ENCODE assay signal across 8 mouse cellular contexts in the genomic region with DNA sequence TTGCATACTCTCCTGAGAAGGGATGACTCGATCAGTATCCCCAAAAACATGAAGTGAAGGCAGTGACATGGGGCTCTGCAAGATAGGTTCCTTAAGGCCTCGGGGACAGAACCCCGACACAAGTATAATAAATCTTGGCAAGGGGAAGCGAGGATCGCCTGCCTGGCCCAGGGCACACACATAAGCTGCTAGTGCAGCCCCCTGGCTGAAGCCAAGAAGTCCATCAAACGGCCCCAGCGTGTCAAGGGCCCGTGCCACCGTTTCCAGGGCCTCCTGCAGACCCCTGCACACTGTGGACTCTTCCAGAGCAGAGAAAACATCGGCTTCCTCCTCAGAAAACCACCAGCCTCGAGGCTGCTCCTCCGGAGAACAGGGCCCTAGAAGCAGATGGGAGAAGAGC. TPM values are rescaled to one million over a fixed set of nuclear protein-coding genes. Genes with fewer than 3 reads are reported as not detected.
DNase-seq lines count a peak whose midpoint lies in the region; ATAC-seq and TF ChIP-seq lines count a peak whose summit lies in the region.

No protein-coding gene starts in this region.

- H3K27ac ChIP-seq in lung, embryonic 16.5 days (ENCODE audit: low read length) = peak overlapping the region; percentile 79
- no peak overlapping the region for H3K27ac ChIP-seq in embryonic fibroblast, embryonic 13.5 days (ENCODE audit: insufficient read depth, low read length)
- H3K27ac ChIP-seq in intestine, postnatal 0 days (ENCODE audit: low read depth, low read length) = peak overlapping the region; percentile 51
- peak overlapping the region; percentile 91 for H3K27ac ChIP-seq in neural tube, embryonic 15.5 days (replicated peaks)

- peak overlapping the region; percentile 84 for H3K4me3 ChIP-seq in lung, embryonic 16.5 days (ENCODE audit: low read length)
- H3K4me3 ChIP-seq in embryonic fibroblast, embryonic 13.5 days (ENCODE audit: insufficient read depth, low read length) = peak overlapping the region; percentile 78
- peak overlapping the region; percentile 71 for H3K4me3 ChIP-seq in intestine, postnatal 0 days (ENCODE audit: low read depth, low read length)
- H3K4me3 ChIP-seq in neural tube, embryonic 15.5 days (replicated peaks) = peak overlapping the region; percentile 64

- no peak for TF ChIP-seq CTCF in embryonic fibroblast, embryonic 13.5 days (IDR thresholded peaks at IDR 0.05; ENCODE audit: borderline replicate concordance, insufficient read depth, low read length)
- TF ChIP-seq CTCF in intestine, postnatal 0 days (IDR thresholded peaks at IDR 0.05; ENCODE audit: low read depth) = no peak

- ATAC-seq in lung, embryonic 16.5 days (ENCODE audit: low read depth) = no peak
- ATAC-seq in intestine, postnatal 0 days = no peak
- ATAC-seq in neural tube, embryonic 15.5 days (ENCODE audit: low FRiP score) = no peak

- DNase-seq in lung, postnatal 25 days (ENCODE audit: low spot score) = no peak
- DNase-seq in left cerebral cortex, adult 11 months (ENCODE audit: low spot score) = no peak
- DNase-seq in left cerebral cortex, adult 8-10 months (ENCODE audit: low spot score in 2 of 2) = no peak
- DNase-seq in left cerebral cortex, adult 18-20 months (ENCODE audit: low spot score in 2 of 2) = no peak

- H3K36me3 ChIP-seq in lung, embryonic 16.5 days (ENCODE audit: control insufficient read depth, insufficient read depth, low read length) = no peaks in the 10 kb centered on the region
- peaks cover 10% of the 10 kb centered on the region for H3K36me3 ChIP-seq in intestine, postnatal 0 days (ENCODE audit: control insufficient read depth, insufficient read depth)
- H3K36me3 ChIP-seq in neural tube, embryonic 15.5 days = peaks cover 25% of the 10 kb centered on the region; the same call in 1 of the 2 replicates

- peak overlapping the region; percentile 92 for H3K4me2 ChIP-seq in lung, embryonic 16.5 days (ENCODE audit: low read depth, low read length)
- H3K4me2 ChIP-seq in intestine, postnatal 0 days (replicated peaks; ENCODE audit: low read depth) = peak overlapping the region; percentile 83
- peak overlapping the region; percentile 87 for H3K4me2 ChIP-seq in neural tube, embryonic 15.5 days

- peak overlapping the region; percentile 89 for H3K9ac ChIP-seq in lung, embryonic 16.5 days (ENCODE audit: low read length)
- peak overlapping the region; percentile 60 for H3K9ac ChIP-seq in intestine, postnatal 0 days (ENCODE audit: low read depth, low read length)
- H3K9ac ChIP-seq in neural tube, embryonic 15.5 days (replicated peaks) = peak overlapping the region; percentile 79

- H3K4me1 ChIP-seq in lung, embryonic 16.5 days (replicated peaks; ENCODE audit: control insufficient read depth, insufficient read depth, low read length) = peaks cover 23% of the 10 kb centered on the region
- peaks cover 6% of the 10 kb centered on the region; the same call in 1 of the 2 replicates for H3K4me1 ChIP-seq in embryonic fibroblast, embryonic 13.5 days (ENCODE audit: control insufficient read depth, insufficient read depth, low read length)
- H3K4me1 ChIP-seq in intestine, postnatal 0 days (replicated peaks; ENCODE audit: control insufficient read depth, insufficient read depth, low read length) = peaks cover 7% of the 10 kb centered on the region; the same call in 1 of the 2 replicates
- H3K4me1 ChIP-seq in neural tube, embryonic 15.5 days = peaks cover 37% of the 10 kb centered on the region

- WGBS in lung, embryonic 16.5 days = 41% methylated on average over 12 of the region's 12 CpGs
- 54% methylated on average over 12 of the region's 12 CpGs for WGBS in intestine, postnatal 0 days
- WGBS in neural tube, embryonic 15.5 days = 55% methylated on average over 12 of the region's 12 CpGs

- peaks cover 3% of the 10 kb centered on the region for H3K27me3 ChIP-seq in lung, embryonic 16.5 days (ENCODE audit: control insufficient read depth, insufficient read depth, low read depth, low read length)
- peaks cover 4% of the 10 kb centered on the region; the same call in 1 of the 2 replicates for H3K27me3 ChIP-seq in intestine, postnatal 0 days (replicated peaks; ENCODE audit: control insufficient read depth, insufficient read depth, low read length)
- H3K27me3 ChIP-seq in neural tube, embryonic 15.5 days (replicated peaks) = no peaks in the 10 kb centered on the region

- H3K9me3 ChIP-seq in lung, embryonic 16.5 days (ENCODE audit: control insufficient read depth, low read length) = no peaks in the 10 kb centered on the region
- H3K9me3 ChIP-seq in intestine, postnatal 0 days (ENCODE audit: control insufficient read depth) = no peaks in the 10 kb centered on the region
- no peaks in the 10 kb centered on the region for H3K9me3 ChIP-seq in neural tube, embryonic 15.5 days (replicated peaks)

- no peak for TF ChIP-seq POLR2A in embryonic fibroblast, embryonic 13.5 days (IDR thresholded peaks at IDR 0.05; ENCODE audit: low read depth, low read length)

RNA-seq across cellular contexts. Expression of a gene that starts 0.6 kb away (rescaled TPM):
- polyA plus RNA-seq in lung, embryonic 16.5 days (2015; fragmentation: Nextera tagmentation; extraction: Ambion mirVana) = 24.0 and 24.2 TPM in 2 replicates
- polyA plus RNA-seq in embryonic fibroblast, embryonic 13.5 days (2011; ENCODE audit: insufficient read length, low read depth, missing spikeins) = 20.4 and 28.9 TPM in 2 replicates
- 21.6 and 22.4 TPM in 2 replicates for polyA plus RNA-seq in intestine, postnatal 0 days (2015; fragmentation: Nextera tagmentation; extraction: Ambion mirVana)
- polyA plus RNA-seq in neural tube, embryonic 15.5 days (2015; fragmentation: Nextera tagmentation; extraction: Ambion mirVana) = 12.6 and 15.4 TPM in 2 replicates
- 10 to 100 TPM; 12.8 to 13.5 (median 13.2) TPM for total RNA-seq in left cerebral cortex, adult 8-10 months (2022)
- 10 to 100 TPM in 1 of 2 experiments, 1 to 10 TPM in 1; 9.2 to 12.0 TPM for total RNA-seq in left cerebral cortex, adult 18-20 months (2021)

RNA-seq across cellular contexts. Expression of a gene that starts 8.7 kb away (rescaled TPM):
- polyA plus RNA-seq in lung, embryonic 16.5 days (2015; fragmentation: Nextera tagmentation; extraction: Ambion mirVana) = 8.4 and 8.5 TPM in 2 replicates
- 20.7 and 29.3 TPM in 2 replicates for polyA plus RNA-seq in embryonic fibroblast, embryonic 13.5 days (2011; ENCODE audit: insufficient read length, low read depth, missing spikeins)
- 8.6 and 8.8 TPM in 2 replicates for polyA plus RNA-seq in intestine, postnatal 0 days (2015; fragmentation: Nextera tagmentation; extraction: Ambion mirVana)
- 5.3 and 10.7 TPM in 2 replicates for polyA plus RNA-seq in neural tube, embryonic 15.5 days (2015; fragmentation: Nextera tagmentation; extraction: Ambion mirVana)
- total RNA-seq in left cerebral cortex, adult 8-10 months (2022) = 1 to 10 TPM; 3.2 to 3.7 (median 3.4) TPM
- total RNA-seq in left cerebral cortex, adult 18-20 months (2021) = 1 to 10 TPM; 3.8 to 5.0 TPM

RNA-seq across cellular contexts. Expression of a gene that starts 13.0 kb away (rescaled TPM):
- polyA plus RNA-seq in lung, embryonic 16.5 days (2015; fragmentation: Nextera tagmentation; extraction: Ambion mirVana) = 17.1 and 17.9 TPM in 2 replicates
- 15.7 and 18.7 TPM in 2 replicates for polyA plus RNA-seq in embryonic fibroblast, embryonic 13.5 days (2011; ENCODE audit: insufficient read length, low read depth, missing spikeins)
- 11.3 and 12.3 TPM in 2 replicates for polyA plus RNA-seq in intestine, postnatal 0 days (2015; fragmentation: Nextera tagmentation; extraction: Ambion mirVana)
- 13.8 and 16.2 TPM in 2 replicates for polyA plus RNA-seq in neural tube, embryonic 15.5 days (2015; fragmentation: Nextera tagmentation; extraction: Ambion mirVana)
- 10 to 100 TPM; 22.7 to 28.7 (median 27.0) TPM for total RNA-seq in left cerebral cortex, adult 8-10 months (2022)
- 10 to 100 TPM; 28.5 to 32.1 TPM for total RNA-seq in left cerebral cortex, adult 18-20 months (2021)

RNA-seq across cellular contexts. Expression of a gene that starts 15.6 kb away (rescaled TPM):
- 2.0 and 2.9 TPM in 2 replicates for polyA plus RNA-seq in lung, embryonic 16.5 days (2015; fragmentation: Nextera tagmentation; extraction: Ambion mirVana)
- polyA plus RNA-seq in embryonic fibroblast, embryonic 13.5 days (2011; ENCODE audit: insufficient read length, low read depth, missing spikeins) = 2.1 and 2.7 TPM in 2 replicates
- 1.5 and 1.8 TPM in 2 replicates for polyA plus RNA-seq in intestine, postnatal 0 days (2015; fragmentation: Nextera tagmentation; extraction: Ambion mirVana)
- 12.6 and 13.7 TPM in 2 replicates for polyA plus RNA-seq in neural tube, embryonic 15.5 days (2015; fragmentation: Nextera tagmentation; extraction: Ambion mirVana)
- total RNA-seq in left cerebral cortex, adult 8-10 months (2022) = 10 to 100 TPM; 67.2 to 72.6 (median 67.9) TPM
- total RNA-seq in left cerebral cortex, adult 18-20 months (2021) = 10 to 100 TPM; 86.2 to 91.0 TPM
